Mouse (Mus musculus) bone marrow, adult 2 months (tissue): ENCODE measurements around the gene Skor1.

Source experiments
- CTCF ChIP-seq: fragments of 200-500 bp; IDR thresholded peaks from 2 replicates; pipeline ENCODE4 v1.5.1; 2011; ENCODE audit warnings: low read length, control low read depth; ENCODE audit not compliant: control insufficient read depth, insufficient read depth
- POLR2A ChIP-seq: fragments of 200-500 bp; IDR thresholded peaks from 2 replicates; pipeline ENCODE4 v1.6.1; 2011; ENCODE audit warnings: low read depth, mild to moderate bottlenecking, control low read depth, low read length, borderline replicate concordance; ENCODE audit not compliant: control insufficient read depth

- no peak for TF ChIP-seq POLR2A
- TF ChIP-seq CTCF, result no peak
These were observed 9.1 kb downstream of the Skor1 start for GRCm38 (mm10) chr9:63139661-63140060.
